Mouse (Mus musculus): ENCODE measurements around the gene Mdfic.

The Mdfic gene

DNA sequence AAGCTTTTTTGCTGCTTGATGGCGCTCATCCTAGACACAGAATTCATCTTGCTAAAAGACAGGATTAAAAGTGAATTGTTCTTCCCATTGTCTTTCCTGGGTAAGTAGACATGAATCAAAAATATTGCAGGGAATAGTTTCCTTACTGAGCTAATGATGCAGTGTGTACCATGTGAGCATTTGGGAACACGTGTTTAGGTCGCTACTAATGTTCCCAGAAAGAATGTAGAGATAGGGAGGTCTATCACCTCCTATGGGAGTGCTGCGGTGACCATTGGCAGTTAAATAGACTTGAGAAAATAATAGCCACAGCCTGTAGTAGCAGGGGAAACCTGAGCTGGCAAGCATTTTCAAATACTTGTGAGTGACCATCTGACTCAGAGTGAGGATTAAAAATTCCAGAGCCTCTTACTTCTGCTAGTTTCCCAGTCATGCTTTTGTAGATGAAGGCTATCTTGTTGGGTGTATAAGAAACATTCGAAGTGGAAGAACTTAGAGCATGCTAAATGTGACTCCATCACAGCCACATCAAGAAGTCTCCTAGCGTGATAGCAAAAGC lies 22.2 kb downstream of the Mdfic start:
- DNase-seq = no peak

- no peak for DNase-seq
Observed at GRCm38 (mm10) chr6:15743291-15743792, 22.9 kb downstream of the Mdfic start.

- no peak for DNase-seq
Observed at GRCm38 (mm10) chr6:15743793-15744192, 23.3 kb downstream of the Mdfic start.

GRCm38 (mm10) chr6:15745313-15745712 lies 24.9 kb downstream of the Mdfic start:
- DNase-seq = no peak

DNA sequence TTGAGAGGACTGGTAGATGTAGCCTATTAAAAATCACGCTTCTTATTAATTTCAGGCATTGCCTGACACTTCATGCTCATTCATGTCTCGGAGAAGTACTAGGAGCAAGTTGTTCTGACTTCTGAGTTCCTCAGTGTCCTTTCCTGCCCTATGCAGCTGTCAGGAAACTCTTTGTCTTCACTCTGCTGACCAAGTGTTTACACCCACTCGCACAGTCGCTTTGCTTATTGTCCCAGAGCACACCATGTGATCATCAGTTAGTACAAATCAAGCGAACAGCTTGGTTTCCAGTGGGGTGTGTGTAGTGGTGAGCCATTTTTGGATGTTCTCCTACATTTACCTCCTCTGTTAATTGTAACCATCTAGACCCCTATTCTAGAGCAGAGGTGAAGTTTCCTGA lies 25.4 kb downstream of the Mdfic start:
- no peak for DNase-seq

- no peak for DNase-seq
Observed at GRCm38 (mm10) chr6:15747396-15748155, 27.1 kb downstream of the Mdfic start.

- DNase-seq = no peak
Observed at GRCm38 (mm10) chr6:15748236-15748635, 27.8 kb downstream of the Mdfic start.

- no peak for DNase-seq
Observed at GRCm38 (mm10) chr6:15748943-15749342, 28.5 kb downstream of the Mdfic start.

DNA sequence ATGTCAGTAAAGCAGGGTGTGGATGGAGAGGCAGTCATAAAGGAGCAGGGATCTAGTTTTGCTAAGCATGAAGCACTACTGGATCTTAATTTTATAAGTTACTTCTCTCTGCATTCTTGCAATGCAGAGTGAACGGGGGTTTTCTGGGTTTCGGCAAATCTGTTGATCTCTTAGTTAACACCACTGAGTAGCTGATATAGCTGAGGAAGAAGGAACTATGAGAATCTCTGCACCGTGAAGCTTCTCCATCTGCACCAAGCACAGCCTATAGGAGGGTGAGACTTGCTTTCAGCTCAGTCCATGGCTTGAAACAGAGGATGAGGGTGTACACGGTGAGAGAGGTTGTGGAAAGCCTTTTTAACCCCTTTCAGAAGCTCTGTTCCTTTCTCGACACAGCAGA lies 29.6 kb downstream of the Mdfic start:
- DNase-seq = no peak

GRCm38 (mm10) chr6:15751375-15751774 lies 30.9 kb downstream of the Mdfic start:
- DNase-seq = no peak

DNA sequence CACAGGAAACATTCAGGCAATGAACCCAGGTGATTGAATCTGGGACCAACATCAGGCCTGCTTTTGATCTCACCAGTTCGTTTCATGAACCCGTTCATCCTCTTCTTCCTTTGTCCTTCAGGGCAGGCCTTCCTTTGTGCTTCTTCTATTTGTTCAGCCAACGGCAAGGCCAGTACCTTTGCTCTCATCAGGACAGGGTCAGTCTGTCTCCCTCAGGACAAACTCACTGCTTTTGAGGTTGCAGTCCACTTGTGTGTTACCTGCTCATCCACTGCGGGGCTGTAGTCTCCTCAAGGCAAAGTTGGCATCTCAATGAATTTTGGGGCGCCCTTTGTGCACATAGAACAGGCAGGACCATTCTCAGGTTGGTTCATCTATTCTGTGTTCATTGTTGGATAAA lies 31.7 kb downstream of the Mdfic start:
- no peak for DNase-seq

GRCm38 (mm10) chr6:15753208-15753607 lies 32.7 kb downstream of the Mdfic start:
- DNase-seq = no peak

DNA sequence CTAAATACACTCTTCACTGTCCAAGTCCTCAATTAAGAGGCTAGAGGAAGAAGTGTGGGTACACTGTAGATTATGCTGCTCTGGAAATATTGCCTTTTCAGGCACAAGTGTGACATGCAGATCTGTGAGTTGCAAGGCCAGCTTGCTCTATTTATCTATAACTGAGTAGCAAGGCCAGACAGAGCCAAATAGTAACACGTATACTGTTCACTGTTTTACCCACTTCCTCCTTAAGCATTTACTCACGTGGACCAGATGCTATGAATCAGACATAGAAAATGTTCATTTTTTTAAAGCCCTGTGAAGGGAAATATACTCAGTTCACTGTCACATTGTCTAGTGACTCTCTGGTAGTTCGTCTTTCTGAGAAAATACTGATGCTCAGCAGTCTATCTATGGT lies 37.9 kb downstream of the Mdfic start:
- DNase-seq = no peak

DNA sequence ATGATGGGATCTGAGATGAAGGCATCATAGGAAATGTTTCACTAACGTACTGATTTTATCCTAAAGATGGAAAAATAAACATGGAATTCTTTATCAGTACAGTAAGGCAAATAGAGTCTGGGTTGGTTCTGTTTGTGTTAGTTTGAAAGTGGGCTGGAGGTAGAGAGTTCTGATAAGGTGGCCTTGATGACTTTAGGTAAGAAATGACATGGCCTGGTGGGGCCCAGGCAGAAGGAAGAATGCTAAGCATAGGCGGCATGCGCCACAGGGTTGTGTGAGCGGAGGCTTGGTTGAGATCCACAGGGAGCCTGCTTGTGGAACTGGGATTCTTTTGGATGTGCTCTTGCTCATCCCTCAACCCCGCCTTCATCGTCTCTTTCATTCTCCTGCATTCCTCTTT lies 40.3 kb downstream of the Mdfic start:
- DNase-seq = no peak

- DNase-seq = no peak
Observed at GRCm38 (mm10) chr6:15764039-15764438, 43.6 kb downstream of the Mdfic start.

DNA sequence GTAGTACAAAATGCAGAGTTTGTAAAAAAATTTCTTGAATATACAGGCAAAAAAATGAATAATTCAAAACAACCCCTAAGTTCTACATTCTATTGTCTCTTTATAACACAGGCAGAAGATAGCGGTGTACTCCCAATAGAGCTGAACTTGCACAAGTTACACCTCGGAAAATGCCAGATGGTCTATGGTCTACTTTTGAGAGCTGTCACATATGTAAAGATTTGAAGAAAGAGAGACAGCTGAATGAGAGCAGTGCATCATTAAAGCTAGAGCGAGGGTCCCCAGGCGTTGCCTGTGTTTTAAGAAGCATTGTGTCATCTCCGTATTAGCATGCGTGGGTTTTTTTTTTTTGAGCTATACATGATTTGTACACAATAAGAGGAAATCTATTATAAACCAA lies 47.0 kb downstream of the Mdfic start:
- DNase-seq = no peak

DNA sequence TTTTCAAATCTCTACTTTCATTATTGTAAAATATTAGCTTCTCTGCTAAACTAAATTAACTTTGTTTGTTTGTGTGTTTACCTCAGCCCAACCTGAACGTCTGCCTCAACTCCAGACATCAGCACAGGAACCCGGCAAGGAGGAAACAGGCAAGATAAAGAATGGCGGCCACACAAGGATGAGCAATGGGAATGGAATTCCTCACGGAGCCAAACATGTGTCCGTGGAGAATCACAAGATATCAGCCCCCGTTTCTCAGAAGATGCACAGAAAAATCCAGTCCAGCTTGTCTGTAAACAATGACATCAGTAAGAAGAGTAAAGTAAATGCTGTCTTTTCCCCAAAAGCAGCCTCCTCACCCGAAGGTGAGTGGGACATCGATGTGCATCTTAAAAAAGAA lies 49.7 kb downstream of the Mdfic start:
- DNase-seq = no peak

GRCm38 (mm10) chr6:15777070-15777469 lies 56.6 kb downstream of the Mdfic start:
- no peak for DNase-seq

DNA sequence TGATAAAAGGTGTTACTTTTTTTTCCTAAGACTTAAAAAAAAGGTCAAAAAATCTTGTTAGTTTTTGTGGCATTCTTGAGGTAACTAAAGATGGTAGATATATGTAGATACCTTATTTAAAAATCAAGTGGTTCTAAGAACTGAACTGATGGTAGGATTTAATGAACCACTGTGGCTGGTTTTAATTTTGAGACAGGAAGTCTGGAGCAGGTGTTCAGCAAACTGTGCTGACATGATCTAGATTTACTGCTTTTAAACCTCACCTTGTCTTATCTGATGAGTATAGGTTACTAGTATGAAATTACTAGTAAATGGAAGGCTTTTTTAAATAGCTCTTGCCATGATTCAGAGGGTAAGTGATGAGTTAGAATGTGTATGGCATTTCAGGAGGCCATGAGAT lies 59.7 kb downstream of the Mdfic start:
- no peak for DNase-seq

DNA sequence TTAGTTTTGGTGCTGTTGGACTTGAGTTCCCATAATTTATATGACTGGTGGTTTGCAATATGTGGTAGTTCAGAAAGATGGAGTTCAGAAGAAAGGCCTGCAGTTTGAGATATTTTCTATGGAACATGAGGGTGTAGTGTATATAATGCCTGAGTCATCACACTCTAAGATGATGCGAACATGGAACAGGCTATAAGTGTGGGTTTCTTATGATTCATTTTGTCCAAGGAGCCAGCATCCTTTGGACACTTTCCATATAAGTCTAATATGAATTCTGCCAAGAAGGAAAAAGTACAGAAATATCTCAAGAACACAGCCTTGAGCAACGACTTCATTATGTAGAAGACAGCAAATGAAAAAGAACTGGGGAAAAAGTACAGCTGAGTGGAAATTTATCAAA lies 60.2 kb downstream of the Mdfic start:
- DNase-seq = no peak

DNA sequence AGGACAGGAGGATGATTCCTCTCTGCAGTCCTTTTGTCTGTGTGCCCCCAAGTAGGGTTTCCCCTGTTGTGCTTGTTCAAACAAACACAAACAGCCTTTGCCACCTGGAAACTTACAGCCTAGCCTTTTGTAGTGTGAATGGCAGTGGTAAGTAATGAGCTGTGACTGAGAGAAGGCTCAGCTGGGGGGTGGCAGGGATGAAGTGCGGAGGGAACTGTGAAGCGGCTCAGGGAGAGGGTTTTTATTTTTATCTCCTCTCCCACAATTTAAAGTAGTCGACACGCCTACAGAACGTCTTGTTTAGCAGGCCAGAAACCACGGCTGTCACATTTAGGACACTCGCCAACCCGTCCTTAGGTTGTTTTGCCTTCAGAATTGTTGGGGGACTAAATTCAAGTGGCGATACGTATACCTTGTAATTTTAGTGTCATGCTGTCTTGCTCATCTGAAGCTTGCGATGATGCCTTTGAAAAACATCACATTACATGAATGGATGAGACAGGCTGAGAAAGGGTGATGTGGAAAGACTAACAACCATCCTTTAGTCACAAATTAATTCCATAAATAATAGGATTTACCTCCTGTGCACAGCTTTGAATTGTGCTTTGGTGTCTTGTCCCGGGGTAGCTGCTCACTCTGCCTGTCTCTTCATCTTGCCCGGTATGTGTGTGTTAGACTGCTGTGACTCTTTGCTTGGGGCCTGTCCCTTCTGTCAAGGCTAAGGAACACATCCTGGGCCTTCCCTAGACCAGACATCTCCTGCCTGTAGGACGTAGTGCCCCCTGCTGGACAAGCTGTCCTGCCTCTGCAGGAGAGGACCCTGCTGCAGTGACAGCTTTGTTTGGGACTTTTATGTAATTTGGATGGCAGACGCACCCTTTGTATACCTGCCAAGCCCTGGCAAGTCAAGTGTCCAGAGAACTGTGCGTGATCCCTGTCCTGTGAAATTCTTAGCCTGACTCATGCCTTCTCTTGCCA lies 69.4 kb downstream of the Mdfic start:
- peak; percentile 6 for DNase-seq

GRCm38 (mm10) chr6:15792680-15793601 lies 72.5 kb downstream of the Mdfic start:
- DNase-seq = no peak
